In the genomic region with DNA sequence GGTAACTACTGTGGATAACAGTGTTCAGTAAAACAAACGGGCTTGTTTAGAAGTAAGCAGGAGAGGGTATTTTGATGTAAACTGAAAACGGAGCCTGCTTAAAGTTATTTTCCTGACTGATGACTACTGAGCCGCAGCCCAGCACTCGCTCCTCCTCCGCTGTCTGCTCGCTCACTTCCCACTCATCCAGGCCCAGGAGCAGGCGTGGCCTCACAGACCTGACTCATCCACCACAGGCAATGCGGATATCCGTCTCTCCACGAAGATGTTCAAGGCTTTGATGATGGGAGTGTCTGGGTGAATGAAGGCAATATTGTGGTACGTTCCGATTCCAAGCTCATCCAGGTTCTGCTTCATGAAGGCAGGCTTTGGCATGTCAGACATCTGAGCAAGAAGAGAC, we compare ENCODE assay signal across 11 mouse cellular contexts. TPM values are rescaled to one million over a fixed set of nuclear protein-coding genes. Genes with fewer than 3 reads are reported as not detected.
DNase-seq lines count a peak whose midpoint lies in the region; ATAC-seq and TF ChIP-seq lines count a peak whose summit lies in the region.
"Had no signal": no experiment of that assay in that cellular context is flagged by ENCODE, and none has a peak within 500 bp of the region (broad histone marks: within the 10 kb centered on the region; RNA-seq: fewer than 3 reads in every experiment).

No protein-coding gene starts in this region.

- no peaks in the 10 kb centered on the region for H3K27me3 ChIP-seq in liver, embryonic 13.5 days
- no peaks in the 10 kb centered on the region for H3K27me3 ChIP-seq in hindbrain, embryonic 12.5 days
- H3K27me3 ChIP-seq: hindbrain, embryonic 15.5 days; neural tube, embryonic 13.5 days had no signal

- H3K36me3 ChIP-seq in liver, embryonic 13.5 days = peaks cover 5% of the 10 kb centered on the region; the same call in 1 of the 2 replicates
- H3K36me3 ChIP-seq in hindbrain, embryonic 12.5 days = peaks cover 38% of the 10 kb centered on the region

- H3K27ac ChIP-seq in layer of hippocampus, adult 2 months = peak overlapping the region; percentile 23; the same call in 1 of the 2 replicates
- H3K27ac ChIP-seq in liver, embryonic 13.5 days = peak overlapping the region; percentile 45; the same call in 1 of the 2 replicates
- no peak overlapping the region for H3K27ac ChIP-seq in hindbrain, embryonic 12.5 days
- H3K27ac ChIP-seq: hindbrain, embryonic 15.5 days; neural tube, embryonic 13.5 days had no signal

- H3K4me2 ChIP-seq in liver, embryonic 13.5 days = no peak overlapping the region
- H3K4me2 ChIP-seq in hindbrain, embryonic 12.5 days (replicated peaks) = no peak overlapping the region
- H3K4me2 ChIP-seq: hindbrain, embryonic 15.5 days; neural tube, embryonic 13.5 days had no signal

- H3K9me3 ChIP-seq in liver, embryonic 13.5 days (replicated peaks) = peaks cover 3% of the 10 kb centered on the region; the same call in 1 of the 2 replicates
- H3K9me3 ChIP-seq in hindbrain, embryonic 12.5 days (replicated peaks) = no peaks in the 10 kb centered on the region
- H3K9me3 ChIP-seq: hindbrain, embryonic 15.5 days; neural tube, embryonic 13.5 days had no signal

- intact Hi-C loops in gastrocnemius, postnatal 14 days (cut with DNase I; ENCODE audit: low total_unique reads) = no loop called here

- H3K9ac ChIP-seq in liver, embryonic 13.5 days = no peak overlapping the region
- H3K9ac ChIP-seq in hindbrain, embryonic 12.5 days = no peak overlapping the region
- H3K9ac ChIP-seq: hindbrain, embryonic 15.5 days; neural tube, embryonic 13.5 days had no signal

- H3K4me3 ChIP-seq in layer of hippocampus, adult 2 months = no peak overlapping the region
- no peak overlapping the region for H3K4me3 ChIP-seq in liver, embryonic 13.5 days (replicated peaks)
- no peak overlapping the region for H3K4me3 ChIP-seq in hindbrain, embryonic 12.5 days
- H3K4me3 ChIP-seq: hindbrain, embryonic 15.5 days; neural tube, embryonic 13.5 days had no signal

- ATAC-seq in liver, embryonic 13.5 days (ENCODE audit: low read depth) = no peak
- no peak for ATAC-seq in hindbrain, embryonic 12.5 days (ENCODE audit: low FRiP score)

- peak; percentile 59 to 72 for DNase-seq in layer of hippocampus, adult 2 months (ENCODE audit: low spot score in 2 of 2)
- DNase-seq in layer of hippocampus, postnatal 25 days (ENCODE audit: extremely low spot score in 1 of 2, low spot score in 1 of 2) = no peak
- peak; percentile 72 for DNase-seq in 416B (ENCODE audit: low read depth)
- peak; percentile 36 for DNase-seq in adrenal gland, adult 8-10 months
- DNase-seq in liver, embryonic 13.5 days = no peak
- DNase-seq in gastrocnemius, postnatal 14 days = no peak
- no peak for DNase-seq in embryo, embryonic 10 days (ENCODE audit: low spot score)
- DNase-seq: gastrocnemius, postnatal 25 days had no signal

- TF ChIP-seq CTCF in layer of hippocampus, adult 2 months (conservative IDR thresholded peaks at IDR 0.05) = no peak

- WGBS in liver, embryonic 13.5 days (ENCODE audit: insufficient replicate concordance) = 73% methylated on average over 12 of the region's 12 CpGs
- WGBS in hindbrain, embryonic 12.5 days = 91% methylated on average over 12 of the region's 12 CpGs

- H3K4me1 ChIP-seq in liver, embryonic 13.5 days (replicated peaks) = peaks cover 37% of the 10 kb centered on the region
- peaks cover 6% of the 10 kb centered on the region; the same call in 1 of the 2 replicates for H3K4me1 ChIP-seq in hindbrain, embryonic 12.5 days
- H3K4me1 ChIP-seq: neural tube, embryonic 13.5 days had no signal

RNA-seq across cellular contexts. Expression of a gene that starts 28.9 kb away (rescaled TPM):
- total RNA-seq in layer of hippocampus, adult 2 months (2021) = 100 to 1,000 TPM; 106 to 115 TPM
- 100 to 1,000 TPM; 116 to 123 TPM for total RNA-seq in layer of hippocampus, postnatal 25 days (2021)
- 10 to 100 TPM; 72.1 to 80.4 (median 78.2) TPM for total RNA-seq in adrenal gland, adult 8-10 months (2022)
- polyA plus RNA-seq in liver, embryonic 13.5 days (2015; fragmentation: Nextera tagmentation; extraction: Ambion mirVana) = 105 and 133 TPM in 2 replicates
- polyA plus RNA-seq in hindbrain, embryonic 12.5 days (2016; fragmentation: Nextera tagmentation; extraction: Ambion mirVana) = 187 and 189 TPM in 2 replicates
- total RNA-seq in gastrocnemius, postnatal 14 days (2021) = 10 to 100 TPM; 55.8 to 56.5 TPM

Comparison
In these comparisons a context has a peak if more than half of its experiments do, and no peak if none do; other contexts are left out.
1. DNase-seq: peak in layer of hippocampus, adult 2 months (2 of 2), 416B (single experiment) and adrenal gland, adult 8-10 months (single experiment); none in layer of hippocampus, postnatal 25 days (0 of 2), liver, embryonic 13.5 days (single experiment), gastrocnemius, postnatal 14 days (single experiment) and embryo, embryonic 10 days (single experiment).